Mouse (Mus musculus) cerebellum, adult 2 months (tissue): Measurements from ENCODE around the gene Cdc42bpb.

Experiments used
- CTCF ChIP-seq: fragments of 200-500 bp; IDR thresholded peaks from 2 replicates; pipeline ENCODE4 v1.5.1; 2011; ENCODE audit warnings: low read depth, mild to moderate bottlenecking, control low read depth, low read length, moderate library complexity, borderline replicate concordance; ENCODE audit not compliant: insufficient read depth
- POLR2A ChIP-seq: fragments of 200-500 bp; IDR thresholded peaks from 2 replicates; pipeline ENCODE4 v1.6.1; 2011; ENCODE audit warnings: low read length, control low read depth, borderline replicate concordance; ENCODE audit not compliant: insufficient read depth

DNA sequence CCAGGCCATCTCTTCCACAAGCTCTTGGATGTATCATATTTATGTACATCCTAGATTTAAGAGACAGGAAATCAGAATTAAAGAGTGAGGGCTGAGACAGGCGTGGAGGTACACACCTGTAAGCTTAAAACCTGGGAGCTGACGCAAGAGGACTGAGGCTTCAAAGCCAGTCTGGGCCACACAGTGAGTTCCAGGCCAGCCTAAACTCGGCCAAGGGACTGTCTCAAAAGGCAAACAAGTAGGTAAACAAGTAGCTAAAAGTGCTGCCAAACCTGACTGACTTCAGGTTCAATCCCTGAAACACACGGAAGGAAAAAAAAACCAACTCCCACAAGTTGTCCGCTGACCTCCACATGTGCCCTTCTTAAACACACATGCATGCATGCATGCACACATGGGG is 23.4 kb downstream of the Cdc42bpb start:
- TF ChIP-seq POLR2A (no peak), CTCF (no peak)
